Mouse (Mus musculus) colon, adult 2 months (tissue): ENCODE results near the gene Nup205. TPM values are rescaled to one million over a fixed set of nuclear protein-coding genes. Genes with fewer than 3 reads are reported as not detected.

Experiments
- polyA plus RNA-seq: library from polyadenylated mRNA; depleted of rRNA; stranded (reverse); fragments of >200 nt; gene quantifications from 2 replicates; pipeline ENCODE4 v1.2.3, GENCODE M21; 2012; rRNA removed

The Nup205 gene
- polyA plus RNA-seq: 7.2 and 9.0 TPM in 2 replicates

GRCm38 (mm10) chr6:35176979-35177649, at the start of gene Nup205:
Gene Nup205 (plus strand): TSS chr6:35177421.

GRCm38 (mm10) chr6:35133579-35134488, 43.4 kb upstream of the Nup205 start, which contains the start of gene Cnot4:
Gene Cnot4 (minus strand): TSS chr6:35133724.

Other genes with a start within 250 kb of the Nup205 start
- gene Slc23a4, start 189.0 kb upstream of the Nup205 start, polyA plus RNA-seq: 8.4 and 8.5 TPM in 2 replicates
- gene Cnot4, start 43.7 kb upstream of the Nup205 start, polyA plus RNA-seq: 5.2 and 5.7 TPM in 2 replicates
- gene Slc13a4, start 130.7 kb downstream of the Nup205 start, polyA plus RNA-seq: 0.08 TPM in 1 of 2 replicates, not detected in the other
- gene Fam180a, start 148.7 kb downstream of the Nup205 start, polyA plus RNA-seq: 0.17 and 0.28 TPM in 2 replicates